Mouse (Mus musculus) hindbrain, embryonic 10.5 days (tissue): ENCODE data around the gene Pcbp3. TPM values are rescaled to one million over a fixed set of nuclear protein-coding genes. Genes with fewer than 3 reads are reported as not detected.

Experiments
- DNase-seq: peaks from one replicate; pipeline ENCODE4 v3.0.0-alpha.2; 2017; ENCODE audit warnings: low spot score
- H3K27ac ChIP-seq: fragments of 300-500 bp; sonication (generic); 2 replicates; pipeline ENCODE4 v1.5.1; 2016; ENCODE audit warnings: mild to moderate bottlenecking, moderate library complexity
- H3K27me3 ChIP-seq: fragments of 300-500 bp; sonication (generic); 2 replicates; pipeline ENCODE4 v1.6.1; 2016; ENCODE audit warnings: mild to moderate bottlenecking; ENCODE audit not compliant: poor library complexity, insufficient read depth, severe bottlenecking
- H3K36me3 ChIP-seq: fragments of 300-500 bp; sonication (generic); 2 replicates; pipeline ENCODE4 v1.6.1; 2016; ENCODE audit warnings: mild to moderate bottlenecking, moderate library complexity
- H3K4me1 ChIP-seq: fragments of 300-500 bp; sonication (generic); replicated peaks from 2 replicates; pipeline ENCODE4 v1.6.1; 2016; ENCODE audit warnings: mild to moderate bottlenecking
- H3K4me3 ChIP-seq: fragments of 300-500 bp; sonication (generic); 2 replicates; pipeline ENCODE4 v1.5.1; 2016; ENCODE audit warnings: mild to moderate bottlenecking, moderate library complexity
- H3K9me3 ChIP-seq: fragments of 300-500 bp; sonication (generic); 2 replicates; pipeline ENCODE4 v1.6.1; 2016; ENCODE audit warnings: mild to moderate bottlenecking, moderate library complexity
- WGBS: fragments of 180-500 bp; shearing (Covaris S2); methylation state at CpG from one replicate; pipeline ENCODE4 v1.1.7; 2016; 5-methylcytosine and 5-hydroxymethylcytosine counted together
- polyA plus RNA-seq: library from polyadenylated mRNA; unstranded; fragments of >200 nt; fragmentation: Nextera tagmentation; extraction: Ambion mirVana; gene quantifications from 2 replicates; pipeline ENCODE4 v1.2.1, GENCODE M21; 2016

The Pcbp3 gene
- polyA plus RNA-seq, 1 experiment from 2014 or later = 94.7 TPM

DNA sequence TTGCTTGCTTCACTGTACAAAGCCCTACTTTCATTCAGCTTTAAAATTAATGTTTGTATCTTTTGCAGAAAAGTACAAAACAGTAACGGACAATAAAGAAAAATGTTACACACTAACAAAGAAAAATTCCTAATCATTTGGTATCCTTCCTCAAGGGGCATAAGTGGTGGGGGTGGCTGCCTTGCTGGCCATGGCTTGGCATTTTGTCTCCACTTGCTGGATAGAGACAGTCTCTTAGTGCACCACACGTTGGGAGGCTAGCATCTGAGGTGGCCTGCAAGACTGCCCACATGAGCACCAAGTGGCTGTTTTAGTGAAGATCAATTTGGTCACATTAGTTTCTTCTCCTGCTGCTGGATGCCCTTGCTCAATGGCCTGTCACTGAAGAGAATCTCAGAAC, 129.8 kb downstream of the Pcbp3 start:
- Histone ChIP-seq H3K27ac (no peak overlapping the region; the same call in 1 of the 2 replicates), H3K4me1 (peaks cover 20% of the 10 kb centered on the region), H3K27me3 (peaks cover 50% of the 10 kb centered on the region), H3K36me3 (peaks cover 6% of the 10 kb centered on the region; the same call in 1 of the 2 replicates), H3K4me3 (no peak overlapping the region), H3K9me3 (peaks cover 7% of the 10 kb centered on the region)
- DNase-seq = no peak
- WGBS = 87% methylated on average over 2 of the region's 2 CpGs

DNA sequence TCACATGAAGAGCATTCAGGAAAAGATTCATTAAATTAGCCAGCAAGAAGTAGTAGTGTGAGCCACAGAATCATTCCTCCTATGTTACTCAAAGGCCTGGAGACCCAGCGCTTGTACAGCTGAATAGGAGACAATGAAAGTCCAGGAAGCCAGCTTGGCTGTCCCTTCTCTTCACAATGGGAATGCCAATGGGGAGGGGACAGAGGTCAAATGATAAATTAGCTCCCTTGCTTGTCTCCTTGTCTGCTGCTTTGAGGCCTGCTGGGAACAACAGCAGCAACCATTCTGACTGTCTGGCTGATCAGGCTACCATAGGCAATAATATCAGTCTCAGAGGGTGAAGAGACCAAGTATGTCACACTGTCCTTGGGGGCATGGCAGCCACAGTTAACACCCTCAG, 130.5 kb downstream of the Pcbp3 start:
- Histone ChIP-seq H3K9me3 (peaks cover 7% of the 10 kb centered on the region), H3K4me3 (no peak overlapping the region), H3K36me3 (peaks cover 6% of the 10 kb centered on the region; the same call in 1 of the 2 replicates), H3K27ac (peak overlapping the region; percentile 4), H3K4me1 (peaks cover 20% of the 10 kb centered on the region), H3K27me3 (peaks cover 50% of the 10 kb centered on the region)
- 24% methylated on average over 1 of the region's 1 CpGs for WGBS
- peak; percentile 38 for DNase-seq

DNA sequence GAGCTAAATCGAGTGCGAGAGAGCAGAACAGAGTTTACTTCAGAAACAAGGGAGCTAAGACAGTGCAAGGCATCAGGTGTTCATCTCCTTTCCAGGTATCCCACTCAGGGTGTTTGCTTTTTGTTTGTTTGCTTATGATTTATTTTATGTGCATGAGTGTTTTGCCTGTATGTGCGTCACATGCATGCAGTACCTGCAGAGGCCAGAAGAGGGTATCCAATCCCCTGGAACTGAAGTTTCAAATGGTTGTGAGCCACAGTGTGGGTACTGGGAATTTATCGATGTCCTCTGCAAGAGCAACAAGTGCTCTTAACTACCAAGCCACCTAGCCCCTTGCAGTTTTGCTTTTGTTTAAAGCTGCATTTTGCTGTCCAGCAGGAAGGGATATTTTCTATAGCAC, 132.8 kb downstream of the Pcbp3 start:
- WGBS = 99% methylated on average over 4 of the region's 4 CpGs
- peaks cover 17% of the 10 kb centered on the region for H3K4me1 ChIP-seq
- H3K9me3 ChIP-seq = peaks cover 7% of the 10 kb centered on the region
- peaks cover 37% of the 10 kb centered on the region for H3K27me3 ChIP-seq
- no peak overlapping the region for H3K27ac ChIP-seq
- H3K4me3 ChIP-seq = no peak overlapping the region
- peaks cover 20% of the 10 kb centered on the region for H3K36me3 ChIP-seq
- DNase-seq = no peak

DNA sequence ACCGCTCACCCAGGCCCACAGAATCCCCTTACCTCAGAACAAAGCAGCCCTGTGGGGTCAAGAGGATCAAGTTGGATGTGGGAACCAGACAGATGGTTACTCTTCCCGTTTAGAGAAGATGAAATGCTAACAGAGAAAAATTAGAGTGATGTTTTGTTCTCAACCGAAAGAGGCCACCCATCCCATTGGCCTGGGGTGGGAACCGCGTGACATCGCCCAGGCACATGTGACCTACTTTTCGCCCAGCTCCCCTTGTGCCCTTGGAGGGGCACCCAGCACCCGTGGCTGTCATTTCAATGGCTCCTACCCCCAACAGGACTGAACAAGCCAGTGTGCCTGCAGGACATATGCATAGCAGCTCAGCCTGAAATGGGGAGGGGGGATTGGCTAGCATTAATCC, 139.0 kb downstream of the Pcbp3 start:
- H3K27ac ChIP-seq = no peak overlapping the region
- peaks cover 8% of the 10 kb centered on the region for H3K4me1 ChIP-seq
- 0 out of 2 replicates have a peak, but pooled peaks cover under 1% of the 10 kb centered on the region for H3K27me3 ChIP-seq
- DNase-seq = no peak
- WGBS = 90% methylated on average over 8 of the region's 8 CpGs
- H3K9me3 ChIP-seq = no peaks in the 10 kb centered on the region
- peaks cover 14% of the 10 kb centered on the region; the same call in 1 of the 2 replicates for H3K36me3 ChIP-seq
- no peak overlapping the region for H3K4me3 ChIP-seq

DNA sequence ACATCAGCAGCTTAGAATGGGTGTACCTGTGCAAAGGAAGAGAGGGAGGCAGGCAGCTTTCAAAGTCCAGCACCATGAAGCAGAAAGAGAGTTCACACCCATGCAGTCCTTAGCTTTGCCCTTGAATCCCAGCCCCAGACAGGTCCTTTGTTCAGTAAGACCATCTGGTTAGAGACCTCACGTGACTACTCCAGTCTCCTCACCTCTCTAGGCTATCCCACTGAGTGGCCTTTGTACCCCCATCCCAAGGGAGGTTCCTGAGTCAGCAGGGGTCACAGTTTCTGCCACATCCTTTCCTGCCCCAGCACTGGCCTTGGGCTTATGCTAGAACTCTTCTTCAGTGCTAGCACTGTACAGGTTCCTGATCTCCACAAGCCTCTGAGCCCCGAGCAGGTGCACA, 142.4 kb downstream of the Pcbp3 start:
- 55% methylated on average over 2 of the region's 2 CpGs for WGBS
- no peak overlapping the region for H3K4me3 ChIP-seq
- no peaks in the 10 kb centered on the region for H3K9me3 ChIP-seq
- H3K27ac ChIP-seq = no peak overlapping the region
- no peak for DNase-seq
- H3K27me3 ChIP-seq = 0 out of 2 replicates have a peak, but pooled peaks cover 3% of the 10 kb centered on the region
- peaks cover 31% of the 10 kb centered on the region for H3K4me1 ChIP-seq
- peaks cover 3% of the 10 kb centered on the region; the same call in 1 of the 2 replicates for H3K36me3 ChIP-seq

DNA sequence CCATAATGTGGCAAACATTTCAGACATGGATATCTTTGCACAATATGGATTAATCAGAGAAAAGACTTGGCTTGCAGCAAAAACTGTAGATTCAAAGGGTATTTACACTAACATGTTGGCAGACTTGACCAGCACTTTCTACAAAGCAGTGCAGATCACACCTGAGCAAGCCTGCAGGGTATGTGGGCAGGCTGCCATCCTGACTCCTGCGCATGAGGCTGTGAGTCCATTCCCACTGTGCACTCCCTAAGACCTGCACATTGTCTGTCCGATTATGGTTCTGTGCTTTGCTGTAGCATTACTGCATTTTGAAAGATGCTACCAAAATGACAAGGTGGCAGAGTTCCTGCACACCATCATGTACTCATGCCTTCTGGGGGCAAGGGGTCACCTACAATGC, 143.3 kb downstream of the Pcbp3 start:
- H3K27ac ChIP-seq = no peak overlapping the region
- WGBS = 89% methylated on average over 2 of the region's 2 CpGs

DNA sequence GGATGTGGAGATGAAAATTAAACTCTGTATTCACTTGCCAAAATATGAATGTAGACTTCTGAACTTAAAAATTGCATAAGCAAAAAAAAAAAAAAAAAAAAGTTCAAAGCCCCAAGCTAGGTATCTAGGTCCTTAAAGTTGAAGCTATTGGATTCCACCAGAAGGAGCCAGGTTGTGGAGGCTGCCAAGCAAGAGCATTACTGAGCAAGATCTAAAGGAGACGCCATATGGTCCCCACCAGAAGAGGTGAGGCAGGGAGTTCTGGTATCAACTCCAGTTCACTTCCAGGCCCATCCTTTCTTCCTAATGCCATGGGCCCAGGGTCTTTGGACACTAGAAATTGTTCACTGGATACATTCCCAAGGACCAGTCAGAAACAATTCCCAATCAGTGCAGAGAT, 144.8 kb downstream of the Pcbp3 start:
- Histone ChIP-seq H3K4me3 (no peak overlapping the region), H3K9me3 (no peaks in the 10 kb centered on the region), H3K4me1 (peaks cover 27% of the 10 kb centered on the region), H3K36me3 (no peaks in the 10 kb centered on the region), H3K27ac (no peak overlapping the region), H3K27me3 (0 out of 2 replicates have a peak, but pooled peaks cover 3% of the 10 kb centered on the region)
- 81% methylated on average over 1 of the region's 1 CpGs for WGBS
- no peak for DNase-seq

More for the DNA sequence above, 143.3 kb downstream of the Pcbp3 start:
- 0 out of 2 replicates have a peak, but pooled peaks cover 3% of the 10 kb centered on the region for H3K27me3 ChIP-seq
- H3K4me1 ChIP-seq = peaks cover 31% of the 10 kb centered on the region
- no peak overlapping the region for H3K4me3 ChIP-seq
- H3K36me3 ChIP-seq = no peaks in the 10 kb centered on the region
- no peak for DNase-seq
- no peaks in the 10 kb centered on the region for H3K9me3 ChIP-seq

DNA sequence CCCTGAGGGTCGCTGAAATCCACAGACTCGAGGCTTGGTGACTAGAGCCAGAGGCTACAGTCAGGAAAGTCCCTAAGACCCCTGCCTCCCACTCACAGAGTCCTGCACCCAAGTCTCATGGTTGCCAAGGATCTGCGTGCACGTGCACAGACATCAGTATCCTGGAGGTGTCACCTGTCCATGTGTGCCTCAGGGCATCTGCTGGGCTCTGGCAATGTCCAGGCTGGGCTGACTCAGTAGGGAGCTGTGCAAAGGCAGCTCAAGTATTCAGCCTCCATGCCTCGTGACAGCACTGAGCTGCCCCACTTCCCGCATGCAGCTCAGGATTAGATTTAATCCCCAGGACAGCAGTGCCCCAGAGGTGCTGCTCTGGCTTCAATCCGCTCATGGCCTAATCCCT, 145.3 kb downstream of the Pcbp3 start:
- Histone ChIP-seq H3K9me3 (no peaks in the 10 kb centered on the region), H3K4me1 (peaks cover 27% of the 10 kb centered on the region), H3K27ac (peak overlapping the region; percentile 66), H3K4me3 (no peak overlapping the region), H3K27me3 (0 out of 2 replicates have a peak, but pooled peaks cover 3% of the 10 kb centered on the region), H3K36me3 (no peaks in the 10 kb centered on the region)
- peak; percentile 27 for DNase-seq
- WGBS = 44% methylated on average over 7 of the region's 7 CpGs

DNA sequence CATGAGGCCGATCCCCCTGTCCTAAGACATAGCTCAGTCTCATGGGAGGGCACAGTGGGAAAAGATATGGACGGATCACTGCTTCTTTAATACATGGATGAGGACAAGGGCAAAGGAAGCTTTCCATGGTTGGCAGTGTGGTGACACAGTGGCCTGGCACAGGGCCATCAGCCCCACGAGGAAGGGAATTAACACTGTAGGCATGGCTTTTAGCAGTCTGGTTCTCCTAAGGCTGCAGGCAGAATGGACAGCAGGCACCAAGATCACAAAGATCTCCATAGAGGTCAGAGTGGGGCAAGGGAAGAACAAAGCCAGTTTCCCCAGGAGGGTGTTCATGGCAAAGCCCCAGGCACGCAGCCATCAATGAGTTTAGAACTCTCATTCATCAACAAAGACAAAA, 146.2 kb downstream of the Pcbp3 start:
- H3K27ac ChIP-seq = peak overlapping the region; percentile 59
- WGBS = 52% methylated on average over 4 of the region's 4 CpGs
- H3K9me3 ChIP-seq = no peaks in the 10 kb centered on the region
- H3K4me3 ChIP-seq = no peak overlapping the region
- H3K27me3 ChIP-seq = 0 out of 2 replicates have a peak, but pooled peaks cover 3% of the 10 kb centered on the region
- DNase-seq = no peak
- peaks cover 37% of the 10 kb centered on the region for H3K4me1 ChIP-seq
- H3K36me3 ChIP-seq = no peaks in the 10 kb centered on the region

DNA sequence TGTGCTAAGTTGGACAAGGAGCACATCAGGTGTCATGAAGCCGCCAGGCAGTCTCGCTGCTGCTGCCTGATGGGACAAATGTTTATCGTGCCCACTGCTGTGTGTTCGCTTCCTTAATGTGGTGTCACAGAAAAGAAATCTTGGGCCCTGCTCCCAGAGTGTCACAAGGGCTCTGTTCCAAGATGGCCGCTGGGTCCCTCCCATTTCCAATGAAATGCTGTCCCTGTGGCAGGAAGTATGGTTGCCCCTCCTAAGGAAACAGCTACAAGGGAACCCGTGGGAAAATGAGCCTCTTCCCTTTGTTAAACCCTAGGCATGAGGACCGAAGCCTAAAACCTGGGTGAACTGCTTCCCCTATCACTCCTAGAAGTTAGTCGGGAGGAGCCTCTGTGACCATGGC, 146.9 kb downstream of the Pcbp3 start:
- Histone ChIP-seq H3K27ac (peak overlapping the region; percentile 59; the same call in 1 of the 2 replicates), H3K9me3 (no peaks in the 10 kb centered on the region), H3K4me1 (peaks cover 43% of the 10 kb centered on the region), H3K4me3 (no peak overlapping the region), H3K36me3 (no peaks in the 10 kb centered on the region), H3K27me3 (0 out of 2 replicates have a peak, but pooled peaks cover 3% of the 10 kb centered on the region)
- 84% methylated on average over 8 of the region's 8 CpGs for WGBS
- DNase-seq = no peak

DNA sequence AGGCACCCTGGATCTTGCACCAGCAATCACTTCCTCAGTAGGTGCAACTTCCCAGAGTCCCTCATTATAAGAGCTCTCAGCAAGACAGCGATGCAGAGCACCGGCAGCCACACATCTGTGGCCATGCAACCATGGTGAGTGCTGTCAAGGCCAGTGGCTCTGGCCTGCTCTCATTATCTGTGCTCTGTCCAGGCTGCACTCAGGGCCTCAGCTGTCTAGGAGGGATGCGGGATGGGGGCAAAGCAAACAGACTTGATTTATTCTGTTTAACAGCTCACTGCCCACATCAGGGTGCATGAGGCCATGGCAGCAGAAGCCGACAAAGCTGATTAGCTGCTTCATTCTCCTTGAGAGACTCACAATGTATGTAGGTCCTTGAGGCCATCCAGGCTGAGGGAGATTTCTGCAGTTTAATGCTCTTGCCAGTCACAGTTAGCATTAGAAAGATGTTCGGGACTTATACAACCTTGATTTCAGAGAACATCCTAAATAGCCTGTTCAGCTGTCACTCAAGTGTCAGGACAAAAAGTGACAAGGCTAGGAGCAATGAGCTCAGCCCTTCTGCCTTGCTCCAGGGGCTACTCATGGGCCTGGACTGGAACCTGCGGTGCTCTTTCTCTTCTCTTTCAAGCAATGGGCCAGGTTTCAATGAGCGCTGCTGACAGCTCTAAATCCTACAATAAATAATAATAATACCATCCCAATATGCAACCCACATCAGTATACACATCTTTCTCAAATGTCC, 151.6 kb downstream of the Pcbp3 start:
- Histone ChIP-seq H3K4me3 (no peak overlapping the region), H3K27me3 (no peaks in the 10 kb centered on the region), H3K27ac (peak overlapping the region; percentile 75), H3K36me3 (no peaks in the 10 kb centered on the region), H3K9me3 (no peaks in the 10 kb centered on the region), H3K4me1 (peaks cover 45% of the 10 kb centered on the region)
- peak; percentile 42 for DNase-seq
- 46% methylated on average over 7 of the region's 7 CpGs for WGBS

DNA sequence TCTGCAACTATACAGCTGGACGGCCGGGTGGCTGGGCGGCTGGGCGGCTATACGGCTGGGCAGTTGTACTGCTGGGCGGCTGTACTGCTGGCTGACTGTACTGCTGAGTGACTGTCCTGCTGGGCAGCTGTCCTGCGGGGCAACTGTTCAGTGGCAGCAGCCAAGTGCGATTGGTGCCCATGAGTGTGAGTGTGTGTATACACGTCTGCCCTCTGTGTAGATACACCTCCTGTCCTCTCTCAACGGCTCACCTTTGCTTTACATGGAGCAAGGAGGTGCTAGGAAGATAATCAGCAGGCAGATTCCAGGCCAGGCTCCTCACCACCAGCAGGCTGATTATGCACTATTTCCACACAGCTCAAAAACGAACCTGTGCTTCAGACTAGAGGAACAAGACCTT, 152.2 kb downstream of the Pcbp3 start:
- Histone ChIP-seq H3K4me1 (peaks cover 38% of the 10 kb centered on the region), H3K36me3 (no peaks in the 10 kb centered on the region), H3K4me3 (no peak overlapping the region), H3K9me3 (no peaks in the 10 kb centered on the region), H3K27me3 (no peaks in the 10 kb centered on the region), H3K27ac (peak overlapping the region; percentile 75)
- DNase-seq = no peak
- 86% methylated on average over 11 of the region's 11 CpGs for WGBS
